Mouse (Mus musculus) E14TG2a.4 (cell line): ENCODE data around the gene Wdhd1.

Experiments
- CTCF ChIP-seq: conservative IDR thresholded peaks from 2 replicates; pipeline ENCODE4 v1.5.1; 2014; ENCODE audit warnings: low read length
- NANOG ChIP-seq: IDR thresholded peaks from 2 replicates; pipeline ENCODE4 v1.6.1; 2014; ENCODE audit warnings: borderline replicate concordance, low read length, mixed read lengths

- TF ChIP-seq CTCF, result no peak
- TF ChIP-seq NANOG, result no peak
Measured at GRCm38 (mm10) chr14:47283568-47283967, 6.9 kb upstream of the Wdhd1 start.
